Mouse (Mus musculus) embryo, embryonic 11 days (tissue): Measurements from ENCODE around the gene Gpr37l1.
"Not testable (repeated sequence)": the region's sequence is repeated elsewhere in the genome, so short reads cannot be mapped to it uniquely, and the experiment has no call there.

Source experiments
- DNase-seq: peaks from one replicate; pipeline ENCODE4 v3.0.0-alpha.2; 2015

Gpr37l1 gene

GRCm38 (mm10) chr1:135111271-135111670 lies 56.2 kb downstream of the Gpr37l1 start:
- not testable (repeated sequence) for DNase-seq
